ENCODE assay signal across 21 mouse cellular contexts in the genomic region with DNA sequence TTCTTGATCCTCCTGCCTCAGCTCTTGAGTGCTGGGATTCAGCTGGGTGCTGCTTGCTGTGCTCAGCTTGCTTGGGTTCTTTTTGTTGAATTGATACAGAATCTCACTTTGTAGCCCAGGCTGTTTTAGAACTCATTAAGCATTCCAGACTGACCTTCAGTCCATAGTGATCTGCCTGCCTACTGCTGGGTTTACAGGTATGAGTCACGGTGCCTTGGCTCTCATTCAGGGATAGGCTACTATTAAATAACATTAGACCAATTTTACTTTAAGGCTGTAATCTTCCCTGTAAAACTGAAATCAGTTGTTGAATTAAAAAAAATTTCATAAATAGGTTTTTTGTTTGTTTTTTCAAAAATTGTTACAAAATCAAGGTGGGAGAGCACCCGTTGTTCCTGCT.
"Had no signal": no experiment of that assay in that cellular context is flagged by ENCODE, and none has a peak within 500 bp of the region (broad histone marks: within the 10 kb centered on the region; RNA-seq: fewer than 3 reads in every experiment).

No protein-coding gene starts in this region.

- DNase-seq: kidney, adult 8-10 months; kidney, postnatal 14 days; kidney, postnatal 4 days; left cerebral cortex, postnatal 4 days; liver, postnatal 0 days; lung, embryonic 14.5 days; midbrain, embryonic 14.5 days; right cerebral cortex, adult 18-20 months; right cerebral cortex, postnatal 25 days; thymus, adult 2 months; thymus, postnatal 25 days had no signal

- ATAC-seq: liver, postnatal 0 days; lung, postnatal 0 days had no signal

- H3K27me3 ChIP-seq: neural tube, embryonic 12.5 days had no signal

- H3K36me3 ChIP-seq: limb, embryonic 12.5 days; limb, embryonic 15.5 days; midbrain, embryonic 10.5 days; neural tube, embryonic 12.5 days; neural tube, embryonic 15.5 days had no signal

- H3K9ac ChIP-seq: limb, embryonic 12.5 days; limb, embryonic 15.5 days; liver, embryonic 14.5 days; liver, postnatal 0 days; lung, embryonic 14.5 days; neural tube, embryonic 12.5 days; neural tube, embryonic 15.5 days had no signal

- H3K27ac ChIP-seq: limb, embryonic 12.5 days; limb, embryonic 15.5 days; liver, embryonic 14.5 days; macrophage; midbrain, embryonic 10.5 days; neural tube, embryonic 12.5 days; neural tube, embryonic 15.5 days had no signal

- H3K4me3 ChIP-seq: limb, embryonic 12.5 days; limb, embryonic 15.5 days; megakaryocyte, embryonic 14.5 days; midbrain, embryonic 10.5 days; neural tube, embryonic 12.5 days; neural tube, embryonic 15.5 days had no signal

- H3K4me2 ChIP-seq: limb, embryonic 12.5 days; limb, embryonic 15.5 days; liver, embryonic 11.5 days; lung, embryonic 14.5 days; neural tube, embryonic 12.5 days; neural tube, embryonic 15.5 days had no signal

- H3K9me3 ChIP-seq: limb, embryonic 12.5 days; limb, embryonic 15.5 days; midbrain, embryonic 10.5 days; neural tube, embryonic 12.5 days; neural tube, embryonic 15.5 days had no signal
